Mouse (Mus musculus): Measurements from ENCODE around the gene Msl2.

DNA sequence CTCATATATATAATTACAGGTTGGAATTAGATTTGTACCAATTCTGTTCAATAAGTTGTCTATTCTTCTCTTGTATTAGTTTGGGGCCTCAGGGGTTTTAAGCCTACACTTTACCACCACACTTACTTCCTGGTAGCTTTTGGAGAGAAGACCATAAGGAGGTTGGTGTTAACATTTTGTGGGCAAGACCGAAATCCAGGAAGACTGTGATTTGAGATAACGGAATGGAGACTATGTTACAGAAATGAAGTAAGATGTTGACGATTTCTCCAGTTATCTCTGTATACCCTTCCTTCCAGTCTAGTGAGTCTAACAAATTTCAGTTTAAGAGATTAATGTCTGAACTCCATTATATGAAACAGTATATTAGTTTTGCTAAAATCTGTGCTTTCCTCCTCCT lies 26.3 kb downstream of the Msl2 start:
- TF ChIP-seq MAFK (IDR thresholded peaks at IDR 0.05; ENCODE audit: insufficient read depth, low read depth, low read length) (no peak), ZC3H11A (IDR thresholded peaks at IDR 0.05; ENCODE audit: borderline replicate concordance, low read depth, low read length) (no peak)

Measured in ES-E14 (cell line).